Mouse (Mus musculus) natural killer cell, adult 2 months (primary cell): Measurements from ENCODE around the gene Olfr808.

ENCODE experiments used
- DNase-seq, 2 experiments: peaks; one replicate each; pipeline ENCODE4 v3.0.0; 2022; ENCODE audit warnings: low spot score in 2 of 2

Olfr808 gene

DNA sequence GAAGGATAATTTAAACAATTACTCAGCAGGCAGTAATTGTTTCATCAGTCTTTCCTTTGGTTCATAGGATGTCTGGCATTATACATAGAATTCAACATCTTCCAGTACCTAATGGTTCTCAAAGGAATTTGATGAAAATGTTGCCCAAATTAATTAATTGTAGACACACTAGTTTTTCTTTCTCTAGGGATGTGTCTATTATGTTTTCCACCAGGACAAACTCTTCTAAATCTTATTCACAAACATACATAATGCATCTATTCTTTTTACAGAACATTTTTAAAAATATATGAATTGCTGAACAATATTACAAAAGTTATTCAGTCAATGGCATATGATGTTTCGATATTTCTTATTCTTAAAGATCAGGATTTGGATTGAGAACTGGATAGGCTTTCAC lies at the start of gene Olfr808:
Gene Olfr808 (plus strand): TSS at position 301 of the 400 bp plus-strand sequence.
- DNase-seq, result no peak

- no peak for DNase-seq
These were observed 36.0 kb upstream of the Olfr808 start, which contains the start of gene Olfr805 for GRCm38 (mm10) chr10:129729275-129729674. TSS of gene Olfr805 (minus strand) at chr10:129729375.

- no peak for DNase-seq
These were observed 23.5 kb upstream of the Olfr808 start, which contains the start of gene Olfr806 for GRCm38 (mm10) chr10:129741821-129742220. TSS of gene Olfr806 (minus strand) at chr10:129741921.

- no peak for DNase-seq
These were observed 7.6 kb upstream of the Olfr808 start, which contains the start of gene Olfr807 for GRCm38 (mm10) chr10:129757693-129758092. TSS of gene Olfr807 (minus strand) at chr10:129757793.

GRCm38 (mm10) chr10:129774338-129774737 lies 9.1 kb downstream of the Olfr808 start, which contains the start of gene Olfr809:
TSS of gene Olfr809 (plus strand) at chr10:129774638.
- no peak for DNase-seq

GRCm38 (mm10) chr10:129778123-129778522 lies 12.8 kb downstream of the Olfr808 start:
- no peak for DNase-seq

DNA sequence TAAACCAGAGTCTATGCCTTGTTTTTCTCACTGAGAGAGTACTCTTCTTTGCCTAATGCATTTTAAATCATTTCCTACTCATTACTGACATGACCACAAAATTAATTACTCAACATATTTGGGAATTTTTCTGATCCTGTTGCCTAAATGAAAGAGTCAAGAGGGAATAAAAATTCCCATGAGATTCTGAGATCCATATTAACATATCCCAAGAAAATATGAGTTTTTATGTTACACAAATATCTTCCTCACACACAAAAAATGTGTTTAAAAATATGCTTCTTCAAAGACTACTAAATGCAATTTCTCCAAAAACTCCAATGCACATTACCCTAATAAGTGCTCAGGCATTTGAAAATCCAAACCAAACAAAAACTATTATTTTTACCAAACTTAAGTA lies 29.5 kb downstream of the Olfr808 start, which contains the start of gene Olfr810:
Gene Olfr810 (minus strand): TSS at position 101 of the 400 bp plus-strand sequence.
- DNase-seq, result no peak

DNA sequence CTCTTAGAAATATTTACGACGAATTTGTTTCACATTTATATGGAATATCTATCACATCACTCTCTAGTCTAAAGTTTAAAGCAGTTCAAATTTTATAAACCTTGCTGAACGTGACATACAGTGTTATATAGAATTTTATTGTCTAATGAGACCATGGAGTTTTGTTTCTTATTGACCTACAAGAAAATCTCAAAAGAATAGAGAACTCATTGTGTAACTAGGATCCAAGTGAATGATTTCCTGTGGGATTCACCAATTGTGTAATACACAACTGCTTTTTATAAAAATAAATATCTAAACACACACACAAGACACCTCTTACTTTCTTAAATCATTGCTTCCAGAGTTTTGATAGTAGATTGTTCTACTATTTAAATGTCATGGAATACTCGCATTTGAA lies 39.0 kb downstream of the Olfr808 start, which contains the start of gene Olfr811:
Gene Olfr811 (minus strand): TSS at position 101 of the 400 bp plus-strand sequence.
- no peak for DNase-seq
